Mouse (Mus musculus) forebrain, embryonic 16.5 days (tissue): Measurements from ENCODE around the gene Ube2r2. TPM values are rescaled to one million over a fixed set of nuclear protein-coding genes. Genes with fewer than 3 reads are reported as not detected.

Source experiments
- ATAC-seq: fragments of 200-750 bp; cut with Nextera tagmentation; 2 replicates; pipeline ENCODE4 v1.8.0; 2017; ENCODE audit warnings: mild to moderate bottlenecking, moderate library complexity
- H3K27ac ChIP-seq: fragments of 300-500 bp; sonication (generic); 2 replicates; pipeline ENCODE4 v1.5.1; 2014; ENCODE audit warnings: low read length, control low read depth
- H3K27me3 ChIP-seq: fragments of 300-500 bp; sonication (generic); replicated peaks from 2 replicates; pipeline ENCODE4 v1.6.1; 2014; ENCODE audit warnings: low read length; ENCODE audit not compliant: control insufficient read depth, insufficient read depth
- H3K36me3 ChIP-seq: fragments of 300-500 bp; sonication (generic); 2 replicates; pipeline ENCODE4 v1.6.1; 2014; ENCODE audit not compliant: control insufficient read depth, insufficient read depth
- H3K4me1 ChIP-seq: fragments of 300-500 bp; sonication (generic); replicated peaks from 2 replicates; pipeline ENCODE4 v1.6.1; 2014; ENCODE audit warnings: low read length; ENCODE audit not compliant: control insufficient read depth, insufficient read depth
- H3K4me2 ChIP-seq: fragments of 300-500 bp; sonication (generic); 2 replicates; pipeline ENCODE4 v1.6.1; 2014; ENCODE audit warnings: mild to moderate bottlenecking, low read length, control low read depth
- H3K4me3 ChIP-seq: fragments of 300-500 bp; sonication (generic); replicated peaks from 2 replicates; pipeline ENCODE4 v1.5.1; 2014; ENCODE audit warnings: mild to moderate bottlenecking, low read length, control low read depth
- H3K9ac ChIP-seq: fragments of 300-500 bp; sonication (generic); replicated peaks from 2 replicates; pipeline ENCODE4 v1.6.1; 2014; ENCODE audit warnings: low read depth, low read length, control low read depth
- H3K9me3 ChIP-seq: fragments of 300-500 bp; sonication (generic); 2 replicates; pipeline ENCODE4 v1.6.1; 2016; ENCODE audit warnings: low read length; ENCODE audit not compliant: control insufficient read depth
- WGBS: fragments of 180-500 bp; shearing (Covaris S2); extraction: QIAGEN DNeasy Blood & Tissue Kit; methylation state at CpG from one replicate; pipeline ENCODE4 v1.1.7; 2014; 5-methylcytosine and 5-hydroxymethylcytosine counted together
- polyA plus RNA-seq: library from polyadenylated mRNA; unstranded; fragments of >200 nt; fragmentation: Nextera tagmentation; extraction: Ambion mirVana; gene quantifications from 2 replicates; pipeline ENCODE4 v1.2.1, GENCODE M21; 2015

Gene Ube2r2
- polyA plus RNA-seq, 1 experiment from 2014 or later = 51.4 TPM

DNA sequence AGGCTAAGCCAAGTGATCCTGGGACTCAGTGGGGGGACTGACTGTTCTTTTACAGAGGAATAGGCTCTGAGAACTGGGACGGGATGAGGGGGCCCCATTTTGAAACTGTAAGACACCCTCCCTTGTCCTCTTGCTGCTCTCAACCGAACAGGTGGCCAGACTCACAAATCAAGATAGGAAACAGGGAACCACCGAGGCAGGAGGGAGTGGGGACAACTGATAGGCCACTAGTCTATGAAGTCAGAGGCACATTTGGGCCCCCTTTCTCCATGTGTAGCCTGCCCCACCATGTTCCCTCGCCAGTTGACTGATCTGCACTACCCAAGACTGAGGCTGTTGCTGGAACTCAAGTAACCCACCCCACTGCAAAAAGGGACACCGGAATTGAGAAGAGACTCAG lies 38.7 kb upstream of the Ube2r2 start:
- Histone ChIP-seq H3K4me2 (no peak overlapping the region), H3K4me3 (no peak overlapping the region), H3K4me1 (peaks cover 11% of the 10 kb centered on the region), H3K27ac (no peak overlapping the region), H3K36me3 (no peaks in the 10 kb centered on the region), H3K9me3 (no peaks in the 10 kb centered on the region), H3K27me3 (peaks cover 15% of the 10 kb centered on the region), H3K9ac (no peak overlapping the region)
- WGBS = 70% methylated on average over 5 of the region's 5 CpGs
- ATAC-seq = no peak

DNA sequence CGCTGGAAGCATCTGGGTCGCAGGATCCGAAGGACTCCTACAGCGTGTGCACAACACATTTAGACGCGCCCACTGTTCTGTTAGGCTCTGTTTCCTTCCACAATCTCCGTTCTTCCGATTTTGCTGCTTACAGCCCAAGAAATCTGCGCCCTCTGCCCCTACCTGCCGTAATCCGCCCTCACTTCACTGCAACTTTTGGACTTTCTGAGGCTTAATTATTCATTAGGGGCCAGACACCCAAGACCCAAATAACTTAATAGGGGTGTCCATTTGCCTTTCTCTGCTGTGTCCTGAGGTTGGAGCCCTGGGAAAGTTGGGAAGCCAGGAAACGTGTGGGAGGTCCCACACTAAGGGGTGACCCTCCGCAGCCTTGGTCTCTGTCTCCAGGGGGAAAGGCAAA lies 38.2 kb upstream of the Ube2r2 start:
- Histone ChIP-seq H3K9me3 (no peaks in the 10 kb centered on the region), H3K4me2 (no peak overlapping the region), H3K4me3 (no peak overlapping the region; the same call in 1 of the 2 replicates), H3K36me3 (no peaks in the 10 kb centered on the region), H3K27ac (no peak overlapping the region), H3K27me3 (peaks cover 15% of the 10 kb centered on the region), H3K9ac (no peak overlapping the region), H3K4me1 (peaks cover 11% of the 10 kb centered on the region)
- 39% methylated on average over 12 of the region's 13 CpGs for WGBS
- no peak for ATAC-seq

DNA sequence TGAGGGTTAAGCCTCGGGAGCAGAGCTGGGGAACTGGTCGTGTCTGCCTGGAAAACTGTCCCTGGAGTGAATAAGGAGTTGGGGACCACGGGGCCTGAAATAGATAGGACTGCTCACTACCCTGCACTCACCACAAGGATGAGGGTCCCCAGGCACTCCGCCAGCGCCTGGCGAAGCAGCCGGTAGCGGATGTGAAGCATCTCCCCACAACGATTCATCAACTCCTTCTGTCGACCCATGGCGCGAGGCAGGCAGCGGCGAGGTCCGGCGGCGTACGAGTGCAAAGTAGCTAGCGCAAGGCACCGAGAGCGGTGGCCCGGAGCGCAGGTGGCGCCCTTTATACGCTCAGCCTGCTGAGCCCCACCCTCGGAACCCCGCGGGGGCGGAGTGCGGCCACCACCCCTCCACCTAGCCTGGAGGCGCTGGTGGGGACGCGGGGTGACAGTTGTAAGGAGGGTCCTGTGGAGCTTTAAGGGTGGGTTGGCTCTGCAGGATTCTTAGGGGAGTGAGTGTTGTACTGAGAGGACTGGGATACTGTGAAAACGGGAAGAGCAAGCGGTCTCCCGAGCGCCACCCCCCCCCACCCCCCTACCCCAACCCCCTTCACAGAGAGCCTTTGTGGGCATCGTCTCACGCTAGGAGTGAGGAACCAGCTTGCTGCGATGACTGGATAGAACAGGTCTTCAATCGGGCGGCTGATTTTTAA lies 37.5 kb upstream of the Ube2r2 start, which contains the start of gene Aqp3:
Aqp3 (minus strand) TSS at position 313 of the 706 bp plus-strand sequence.
- Histone ChIP-seq H3K36me3 (no peaks in the 10 kb centered on the region), H3K4me2 (peak within 1 kb of the TSS; percentile 99), H3K4me1 (peaks cover 11% of the 10 kb centered on the region), H3K9ac (peak within 1 kb of the TSS; percentile 61), H3K9me3 (no peaks in the 10 kb centered on the region), H3K27me3 (peaks cover 15% of the 10 kb centered on the region), H3K4me3 (peak within 1 kb of the TSS; percentile 53), H3K27ac (no peak within 1 kb of the TSS)
- WGBS = 1% methylated on average over 41 of the region's 42 CpGs
- peak; percentile 57 for ATAC-seq

DNA sequence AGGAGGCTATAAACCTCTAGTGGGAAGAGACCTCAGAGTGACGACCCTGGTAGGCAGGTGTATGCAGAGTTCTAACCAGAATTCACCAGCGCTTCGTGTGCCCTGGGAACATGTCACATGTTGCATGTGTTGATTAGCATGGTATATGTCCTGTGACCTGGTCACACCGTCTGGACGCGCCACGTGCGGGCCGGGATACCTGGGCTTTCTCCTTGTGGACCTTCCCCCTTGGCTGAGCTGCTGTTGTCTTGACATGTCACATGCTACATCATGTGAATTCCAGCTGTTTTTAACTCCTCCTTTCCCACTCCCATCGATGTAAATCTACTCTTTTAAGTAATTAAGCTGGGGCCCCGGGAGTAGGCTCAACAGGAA lies 37.0 kb upstream of the Ube2r2 start:
- Histone ChIP-seq H3K4me1 (peaks cover 11% of the 10 kb centered on the region), H3K4me3 (peak overlapping the region; percentile 53), H3K27me3 (peaks cover 15% of the 10 kb centered on the region), H3K4me2 (peak overlapping the region; percentile 99), H3K9ac (peak overlapping the region; percentile 61), H3K36me3 (no peaks in the 10 kb centered on the region), H3K27ac (no peak overlapping the region), H3K9me3 (no peaks in the 10 kb centered on the region)
- ATAC-seq = 0 out of 2 replicates have a peak, but pooled peaks have one; percentile 3
- WGBS = 12% methylated on average over 11 of the region's 11 CpGs

DNA sequence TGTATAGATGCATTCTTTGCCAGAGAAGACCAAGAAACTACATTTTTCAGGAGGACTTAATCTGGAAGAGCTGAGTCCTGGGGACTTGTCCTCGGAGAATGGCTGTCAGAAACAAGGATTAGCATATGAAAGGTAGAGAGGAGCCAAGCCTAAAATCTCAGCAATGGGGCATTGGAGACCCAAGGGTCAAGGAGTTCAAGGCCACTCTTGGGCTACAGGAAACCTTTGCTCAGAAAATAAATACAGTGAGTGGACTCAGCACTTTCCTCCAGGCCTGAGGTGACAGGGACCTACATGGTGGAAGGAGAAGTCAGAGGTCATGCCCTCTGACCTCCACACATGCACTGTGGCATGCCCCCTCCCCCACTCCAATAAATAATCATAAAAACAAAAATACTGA lies 34.6 kb upstream of the Ube2r2 start:
- 23% methylated on average over 1 of the region's 1 CpGs for WGBS
- ATAC-seq = no peak

DNA sequence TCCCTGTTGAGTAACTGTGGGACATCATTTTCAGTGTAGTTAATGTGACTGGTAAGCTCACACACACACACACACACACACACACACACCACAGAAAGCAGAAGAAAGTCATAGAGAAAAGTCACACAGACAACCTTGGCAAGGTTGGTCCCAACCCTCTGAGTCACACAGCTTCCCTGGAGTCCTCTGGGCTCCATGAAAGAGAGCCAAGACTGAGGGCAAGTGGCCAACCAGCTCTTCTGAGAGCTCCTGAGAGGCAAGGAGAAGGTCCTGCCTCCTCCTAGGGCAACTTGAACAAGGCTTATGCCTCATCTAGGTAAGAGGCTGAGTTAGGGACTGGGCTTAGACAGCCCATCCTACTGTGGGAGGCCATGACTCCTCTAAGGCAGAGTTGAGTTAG lies 32.6 kb upstream of the Ube2r2 start:
- Histone ChIP-seq H3K9me3 (no peaks in the 10 kb centered on the region), H3K36me3 (no peaks in the 10 kb centered on the region), H3K4me3 (no peak overlapping the region), H3K4me2 (no peak overlapping the region), H3K27me3 (peaks cover 6% of the 10 kb centered on the region), H3K4me1 (peaks cover 11% of the 10 kb centered on the region), H3K27ac (no peak overlapping the region), H3K9ac (no peak overlapping the region)
- no peak for ATAC-seq

More for the DNA sequence above, 34.6 kb upstream of the Ube2r2 start:
- Histone ChIP-seq H3K4me1 (peaks cover 11% of the 10 kb centered on the region), H3K4me3 (no peak overlapping the region), H3K9me3 (no peaks in the 10 kb centered on the region), H3K9ac (no peak overlapping the region), H3K27ac (no peak overlapping the region), H3K36me3 (no peaks in the 10 kb centered on the region), H3K27me3 (peaks cover 15% of the 10 kb centered on the region), H3K4me2 (no peak overlapping the region)

DNA sequence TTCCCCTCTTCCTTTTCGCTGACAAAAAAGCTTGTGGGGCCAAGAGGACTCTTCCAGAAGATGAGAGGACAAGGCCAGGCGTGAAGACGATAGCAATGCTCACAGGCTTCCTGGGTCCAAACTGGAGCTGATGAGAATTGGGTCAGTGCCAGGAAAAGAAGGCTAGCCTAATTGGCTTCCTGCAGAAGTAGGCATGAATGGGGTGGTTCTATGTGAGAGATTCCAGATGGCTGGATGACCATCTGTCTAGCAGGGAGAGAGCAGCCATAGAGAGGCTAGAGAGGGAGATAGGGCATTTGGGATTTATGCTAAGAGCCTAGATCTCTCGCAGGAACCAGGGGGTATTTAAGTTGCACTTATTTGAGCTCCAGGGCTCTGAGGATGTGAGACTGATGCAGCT lies 28.1 kb upstream of the Ube2r2 start:
- ATAC-seq = no peak
- no peak overlapping the region for H3K27ac ChIP-seq
- no peaks in the 10 kb centered on the region for H3K36me3 ChIP-seq
- 50% methylated on average over 4 of the region's 4 CpGs for WGBS
- H3K9ac ChIP-seq = no peak overlapping the region
- H3K4me1 ChIP-seq = 0 out of 2 replicates have a peak, but pooled peaks cover 3% of the 10 kb centered on the region
- no peaks in the 10 kb centered on the region for H3K27me3 ChIP-seq
- no peak overlapping the region for H3K4me3 ChIP-seq
- no peak overlapping the region for H3K4me2 ChIP-seq
- no peaks in the 10 kb centered on the region for H3K9me3 ChIP-seq

DNA sequence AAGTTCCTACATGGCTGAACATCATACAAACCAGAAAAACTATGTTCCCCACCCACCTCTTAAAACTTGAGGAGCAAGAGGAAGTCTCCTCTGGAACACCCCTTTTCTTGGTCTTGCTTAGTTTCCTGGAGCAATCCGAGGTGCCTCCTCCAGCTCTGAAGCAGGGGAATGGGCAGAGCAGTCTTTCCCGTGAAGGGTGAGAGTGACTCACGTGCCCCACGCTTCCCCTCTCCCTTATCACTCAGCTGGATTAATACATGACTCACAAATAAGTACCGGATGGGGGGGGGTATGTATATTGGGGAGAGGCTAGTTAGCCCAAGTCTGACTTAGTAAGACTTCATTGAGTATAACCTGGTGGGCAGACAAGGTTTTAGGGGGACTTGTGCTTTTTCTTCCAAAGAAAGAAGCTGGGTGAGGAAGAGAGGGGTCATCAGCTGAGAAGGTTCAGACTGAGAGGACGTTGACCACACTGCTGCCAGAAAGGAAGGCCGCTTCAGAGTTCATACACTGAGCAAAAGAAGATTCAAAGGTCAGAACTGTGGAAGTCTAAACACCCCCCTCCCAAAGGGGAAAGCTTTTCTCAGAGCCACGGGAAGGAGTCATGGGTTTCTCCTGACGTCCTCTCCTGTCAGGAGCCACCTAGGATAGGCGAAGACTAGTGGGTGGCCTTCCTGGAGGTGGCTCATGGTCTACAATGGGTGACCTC lies 26.7 kb upstream of the Ube2r2 start:
- Histone ChIP-seq H3K27me3 (no peaks in the 10 kb centered on the region), H3K4me2 (no peak overlapping the region), H3K36me3 (no peaks in the 10 kb centered on the region; the same call in 1 of the 2 replicates), H3K27ac (no peak overlapping the region), H3K4me1 (0 out of 2 replicates have a peak, but pooled peaks cover 3% of the 10 kb centered on the region), H3K9me3 (no peaks in the 10 kb centered on the region), H3K4me3 (no peak overlapping the region), H3K9ac (no peak overlapping the region)
- ATAC-seq = no peak
- WGBS = 82% methylated on average over 10 of the region's 10 CpGs

DNA sequence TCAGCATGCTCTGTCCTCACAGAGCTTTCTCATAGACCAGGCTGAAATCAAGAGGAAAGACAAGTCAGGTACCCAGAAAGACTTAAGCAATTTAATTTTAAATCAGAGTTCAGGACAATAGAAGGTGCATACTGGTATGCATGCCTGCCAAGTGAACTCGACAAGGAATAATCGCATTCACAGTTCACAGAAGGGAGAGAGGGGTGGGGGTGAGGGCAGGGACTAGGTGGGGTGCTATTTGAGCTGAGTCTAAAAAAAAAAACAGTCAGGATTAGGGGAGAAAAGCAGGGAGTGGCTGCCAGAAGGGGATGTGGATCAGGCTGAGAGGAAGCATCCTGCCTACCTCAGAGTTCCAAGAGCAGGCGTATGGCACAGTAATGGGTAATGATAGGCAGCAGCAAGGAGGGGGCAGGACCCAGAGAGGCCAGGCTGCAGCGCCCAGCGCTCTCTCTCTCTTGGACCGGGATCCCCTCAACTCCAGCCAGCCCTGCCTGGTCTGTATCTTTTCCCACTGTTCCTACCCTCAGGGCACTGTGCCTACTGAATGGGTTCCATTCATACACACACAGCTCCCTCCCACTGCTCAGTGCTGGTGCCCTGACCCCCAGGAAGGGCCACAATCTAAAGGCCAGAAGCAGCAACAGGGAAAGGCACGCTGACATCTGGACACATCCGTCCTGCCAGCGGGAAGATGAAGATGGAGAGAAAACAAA lies 21.0 kb upstream of the Ube2r2 start:
- Histone ChIP-seq H3K27ac (no peak overlapping the region), H3K4me3 (no peak overlapping the region), H3K36me3 (peaks cover 34% of the 10 kb centered on the region), H3K9ac (no peak overlapping the region), H3K27me3 (no peaks in the 10 kb centered on the region), H3K4me1 (no peaks in the 10 kb centered on the region), H3K4me2 (no peak overlapping the region), H3K9me3 (no peaks in the 10 kb centered on the region)
- 86% methylated on average over 9 of the region's 9 CpGs for WGBS
- no peak for ATAC-seq
